Mouse (Mus musculus) bone marrow, adult 2 months (tissue): ENCODE results near the gene Zkscan14.

Source experiments
- CTCF ChIP-seq: fragments of 200-500 bp; IDR thresholded peaks from 2 replicates; pipeline ENCODE4 v1.5.1; 2011; ENCODE audit warnings: low read length, control low read depth; ENCODE audit not compliant: control insufficient read depth, insufficient read depth
- POLR2A ChIP-seq: fragments of 200-500 bp; IDR thresholded peaks from 2 replicates; pipeline ENCODE4 v1.6.1; 2011; ENCODE audit warnings: low read depth, mild to moderate bottlenecking, control low read depth, low read length, borderline replicate concordance; ENCODE audit not compliant: control insufficient read depth

DNA sequence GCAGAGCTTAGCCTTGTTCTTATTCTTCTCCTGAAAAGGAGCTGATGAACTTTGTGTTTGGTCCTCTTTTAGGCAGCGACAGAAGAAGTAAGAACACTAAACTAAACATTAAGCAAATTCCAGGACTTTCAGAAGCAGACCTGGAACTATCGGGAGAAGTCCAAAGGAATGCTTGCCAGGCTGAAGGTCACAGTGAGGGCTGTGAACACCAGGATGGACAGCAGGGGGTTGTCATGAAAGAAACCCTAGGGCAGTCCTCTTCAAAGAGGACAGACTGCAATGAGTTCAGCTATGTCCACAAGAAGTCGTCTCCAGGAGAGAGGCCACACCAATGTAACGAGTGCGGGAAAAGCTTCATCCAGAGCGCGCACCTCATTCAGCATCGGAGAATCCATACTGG is 18.3 kb upstream of the Zkscan14 start:
- TF ChIP-seq CTCF = no peak
- TF ChIP-seq POLR2A = no peak
